Mouse (Mus musculus) cerebellum, adult 2 months (tissue): ENCODE measurements around the gene Mcub.

Experiments
- CTCF ChIP-seq: fragments of 200-500 bp; IDR thresholded peaks from 2 replicates; pipeline ENCODE4 v1.5.1; 2011; ENCODE audit warnings: low read depth, mild to moderate bottlenecking, control low read depth, low read length, moderate library complexity, borderline replicate concordance; ENCODE audit not compliant: insufficient read depth
- POLR2A ChIP-seq: fragments of 200-500 bp; IDR thresholded peaks from 2 replicates; pipeline ENCODE4 v1.6.1; 2011; ENCODE audit warnings: low read length, control low read depth, borderline replicate concordance; ENCODE audit not compliant: insufficient read depth

GRCm38 (mm10) chr3:129896591-129896990, 73.4 kb downstream of the Mcub start:
- no peak for TF ChIP-seq CTCF
- no peak for TF ChIP-seq POLR2A
